8 mouse cellular contexts compared by ENCODE assay signal in the genomic region with DNA sequence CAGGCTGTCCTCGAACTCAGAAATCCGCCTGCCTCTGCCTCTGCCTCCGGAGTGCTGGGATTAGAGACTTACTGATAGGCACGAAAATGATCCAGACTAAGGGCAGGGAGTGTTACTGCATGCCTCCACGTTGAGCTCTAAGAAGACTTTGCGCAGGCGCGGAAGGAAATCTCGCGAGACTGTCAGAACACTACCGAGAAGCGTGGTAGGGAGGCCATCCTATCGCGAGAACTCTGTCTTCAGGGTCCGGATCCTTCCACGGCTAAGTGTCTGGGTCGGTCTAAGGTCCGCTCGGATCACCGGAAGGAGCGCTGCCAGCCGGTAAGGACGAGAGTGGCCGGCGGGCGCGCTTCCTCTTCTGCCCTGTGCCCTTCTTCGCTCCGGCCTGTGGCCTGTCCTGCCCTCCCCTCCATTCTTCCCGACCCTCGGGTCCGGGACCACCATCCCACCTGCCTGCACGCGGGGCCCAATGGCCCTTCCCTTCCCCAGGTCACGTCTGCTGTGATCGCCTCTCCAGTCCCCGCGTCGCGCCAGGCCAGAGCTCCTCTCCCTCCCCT. TPM values are rescaled to one million over a fixed set of nuclear protein-coding genes. Genes with fewer than 3 reads are reported as not detected.
DNase-seq lines count a peak whose midpoint lies in the region; ATAC-seq and TF ChIP-seq lines count a peak whose summit lies in the region.

TSS of gene Ncoa4 (plus strand) at position 176 of the 557 bp plus-strand sequence.

- H3K4me3 ChIP-seq in embryonic facial prominence, embryonic 14.5 days (ENCODE audit: low read depth, low read length) = peak within 1 kb of the TSS; percentile 73
- H3K4me3 ChIP-seq in heart, adult 2 months = peak within 1 kb of the TSS; percentile 94
- peak within 1 kb of the TSS; percentile 98 for H3K4me3 ChIP-seq in limb, embryonic 13.5 days
- peak within 1 kb of the TSS; percentile 75 for H3K4me3 ChIP-seq in midbrain, embryonic 16.5 days (ENCODE audit: low read depth, low read length)

- no peak for TF ChIP-seq EP300 in heart, adult 2 months (IDR thresholded peaks at IDR 0.05; ENCODE audit: insufficient read depth, low read depth, low read length)

- no peaks in the 10 kb centered on the region for H3K9me3 ChIP-seq in embryonic facial prominence, embryonic 14.5 days (ENCODE audit: control insufficient read depth, low read length)
- no peaks in the 10 kb centered on the region for H3K9me3 ChIP-seq in limb, embryonic 13.5 days
- no peaks in the 10 kb centered on the region for H3K9me3 ChIP-seq in midbrain, embryonic 16.5 days (replicated peaks; ENCODE audit: control insufficient read depth, low read length, poor library complexity, severe bottlenecking)

- DNase-seq in 3T3-L1 (ENCODE audit: low read depth, low spot score) = peak; percentile 100
- DNase-seq in adrenal gland, postnatal 4 days (ENCODE audit: low spot score in 2 of 2) = peak; percentile 93 to 99
- peak; percentile 99 for DNase-seq in embryonic facial prominence, embryonic 14.5 days (ENCODE audit: low spot score)
- DNase-seq in heart, adult 2 months = peak; percentile 98
- DNase-seq in kidney, adult 8-10 months = peak; percentile 99 to 100
- DNase-seq in spleen, postnatal 10 days (ENCODE audit: low spot score in 2 of 2) = peak; percentile 99

- H3K27me3 ChIP-seq in embryonic facial prominence, embryonic 14.5 days (replicated peaks; ENCODE audit: control insufficient read depth, insufficient read depth, low read length) = no peaks in the 10 kb centered on the region
- H3K27me3 ChIP-seq in heart, adult 2 months (ENCODE audit: control insufficient read depth, insufficient read depth, low read length) = no peaks in the 10 kb centered on the region
- no peaks in the 10 kb centered on the region for H3K27me3 ChIP-seq in limb, embryonic 13.5 days
- no peaks in the 10 kb centered on the region for H3K27me3 ChIP-seq in midbrain, embryonic 16.5 days (ENCODE audit: control insufficient read depth, insufficient read depth, low read depth, low read length)

- peaks cover 2% of the 10 kb centered on the region for H3K79me2 ChIP-seq in heart, adult 2 months (replicated peaks; ENCODE audit: control insufficient read depth, insufficient read depth, low read length)

- peaks cover 11% of the 10 kb centered on the region for H3K4me1 ChIP-seq in embryonic facial prominence, embryonic 14.5 days (ENCODE audit: control insufficient read depth, insufficient read depth, low read length)
- peaks cover 3% of the 10 kb centered on the region for H3K4me1 ChIP-seq in heart, adult 2 months (ENCODE audit: control insufficient read depth, insufficient read depth, low read length)
- peaks cover 28% of the 10 kb centered on the region for H3K4me1 ChIP-seq in limb, embryonic 13.5 days
- H3K4me1 ChIP-seq in midbrain, embryonic 16.5 days (ENCODE audit: control insufficient read depth, insufficient read depth, low read length) = peaks cover 21% of the 10 kb centered on the region

- peak; percentile 86 for TF ChIP-seq POLR2A in heart, adult 2 months (IDR thresholded peaks at IDR 0.05; ENCODE audit: insufficient read depth, low read depth, low read length)

- H3K9ac ChIP-seq in embryonic facial prominence, embryonic 14.5 days (ENCODE audit: low read depth, low read length) = peak within 1 kb of the TSS; percentile 89
- H3K9ac ChIP-seq in heart, adult 2 months (ENCODE audit: low read depth, low read length) = peak within 1 kb of the TSS; percentile 98
- H3K9ac ChIP-seq in limb, embryonic 13.5 days = peak within 1 kb of the TSS; percentile 95
- peak within 1 kb of the TSS; percentile 100 for H3K9ac ChIP-seq in midbrain, embryonic 16.5 days (ENCODE audit: low read depth, low read length)

- ATAC-seq in embryonic facial prominence, embryonic 14.5 days (ENCODE audit: low read depth) = peak; percentile 98
- ATAC-seq in limb, embryonic 13.5 days (ENCODE audit: low FRiP score, low read depth) = peak; percentile 97
- peak; percentile 99 for ATAC-seq in midbrain, embryonic 16.5 days

- peak within 1 kb of the TSS; percentile 66 for H3K27ac ChIP-seq in embryonic facial prominence, embryonic 14.5 days (replicated peaks; ENCODE audit: low read depth, low read length)
- peak within 1 kb of the TSS; percentile 99 for H3K27ac ChIP-seq in heart, adult 2 months
- H3K27ac ChIP-seq in limb, embryonic 13.5 days = peak within 1 kb of the TSS; percentile 56
- H3K27ac ChIP-seq in midbrain, embryonic 16.5 days (ENCODE audit: low read length) = peak within 1 kb of the TSS; percentile 89

- intact Hi-C loops in heart, adult 2 months (cut with DNase I) = loop anchor here (2.0 kb wide), 2 partner anchors 41 to 75 kb away; partner anchors contain the start of genes Dph3, Oxnad1, Parg and Timm23

- TF ChIP-seq CTCF in heart, adult 2 months (IDR thresholded peaks at IDR 0.05) = peak; percentile 54

- H3K4me2 ChIP-seq in embryonic facial prominence, embryonic 14.5 days (ENCODE audit: low read depth, low read length) = peak within 1 kb of the TSS; percentile 87
- peak within 1 kb of the TSS; percentile 98 for H3K4me2 ChIP-seq in limb, embryonic 13.5 days (replicated peaks)
- peak within 1 kb of the TSS; percentile 91 for H3K4me2 ChIP-seq in midbrain, embryonic 16.5 days (ENCODE audit: low read length)

- H3K36me3 ChIP-seq in embryonic facial prominence, embryonic 14.5 days (ENCODE audit: control insufficient read depth, insufficient read depth, low read length) = peaks cover 2% of the 10 kb centered on the region; the same call in 1 of the 2 replicates
- H3K36me3 ChIP-seq in heart, adult 2 months (ENCODE audit: control insufficient read depth, insufficient read depth, low read length) = peaks cover 4% of the 10 kb centered on the region; the same call in 1 of the 2 replicates
- no peaks in the 10 kb centered on the region for H3K36me3 ChIP-seq in limb, embryonic 13.5 days
- H3K36me3 ChIP-seq in midbrain, embryonic 16.5 days (ENCODE audit: control insufficient read depth, insufficient read depth, low read length) = no peaks in the 10 kb centered on the region

- under 1% methylated on average over 36 of the region's 40 CpGs for WGBS in embryonic facial prominence, embryonic 14.5 days
- WGBS in heart, adult 2 months = under 1% methylated on average over 39 of the region's 40 CpGs
- WGBS in limb, embryonic 13.5 days = under 1% methylated on average over 40 of the region's 40 CpGs
- 1% methylated on average over 40 of the region's 40 CpGs for WGBS in midbrain, embryonic 16.5 days

RNA-seq across cellular contexts. Expression of gene Ncoa4, which starts in this region (rescaled TPM):
- total RNA-seq in adrenal gland, postnatal 4 days (2021) = 100 to 1,000 TPM; 157 to 162 TPM
- polyA plus RNA-seq in embryonic facial prominence, embryonic 14.5 days (2014; fragmentation: Nextera tagmentation; extraction: Ambion mirVana) = 112 TPM in 2 replicates
- total RNA-seq in heart, adult 2 months (2021) = 100 to 1,000 TPM; 135 to 196 TPM
- polyA plus RNA-seq in heart, adult 2 months (2012; rRNA removed) = 36.7 and 72.2 TPM in 2 replicates
- polyA plus RNA-seq in limb, embryonic 13.5 days (2015; fragmentation: Nextera tagmentation; extraction: Ambion mirVana) = 76.0 and 80.0 TPM in 2 replicates
- 107 and 110 TPM in 2 replicates for polyA plus RNA-seq in midbrain, embryonic 16.5 days (2015; fragmentation: Nextera tagmentation; extraction: Ambion mirVana)

Comparison
In these comparisons a context has a peak if more than half of its experiments do, and no peak if none do; other contexts are left out.
1. Peak in every context shown above with its lines: DNase-seq, ATAC-seq, H3K4me3 ChIP-seq and H3K27ac ChIP-seq.